Mouse (Mus musculus) MEL (cell line): ENCODE measurements around the gene Sgcg.

ENCODE experiments used
- CTCF ChIP-seq, 3 experiments: IDR thresholded peaks in 2 of 3; conservative IDR thresholded peaks in 1 of 3; 2 replicates each; pipeline ENCODE4 v1.5.1; 2011 to 2012; ENCODE audit warnings: low read length in 3 of 3, low read depth in 2 of 3, mild to moderate bottlenecking in 2 of 3, improper control_type of control experiment in 1 of 3, inconsistent platforms in 1 of 3, mixed read lengths in 1 of 3, moderate library complexity in 1 of 3; ENCODE audit not compliant: control insufficient read depth in 1 of 3, insufficient read depth in 1 of 3, poor library complexity in 1 of 3, severe bottlenecking in 1 of 3
- ELF1 ChIP-seq: IDR thresholded peaks from 2 replicates; pipeline ENCODE4 v1.6.1; 2014; ENCODE audit warnings: low read depth, mild to moderate bottlenecking, inconsistent platforms, low read length, improper control_type of control experiment, moderate library complexity
- EP300 ChIP-seq, 2 experiments: IDR thresholded peaks; 2 replicates each; pipeline ENCODE4 v1.6.1; 2011; ENCODE audit warnings: improper control_type of control experiment in 2 of 2, low read length in 2 of 2, low read depth in 1 of 2, mild to moderate bottlenecking in 1 of 2
- ETS1 ChIP-seq: IDR thresholded peaks from 2 replicates; pipeline ENCODE4 v1.6.1; 2012; ENCODE audit warnings: low read depth, mild to moderate bottlenecking, inconsistent platforms, low read length, improper control_type of control experiment, moderate library complexity
- GATA1 ChIP-seq: IDR thresholded peaks from 2 replicates; pipeline ENCODE4 v1.6.1; 2011; ENCODE audit warnings: low read depth, low read length, improper control_type of control experiment
- MAFK ChIP-seq: IDR thresholded peaks from 2 replicates; pipeline ENCODE4 v1.6.1; 2011; ENCODE audit warnings: low read depth, mild to moderate bottlenecking, low read length, improper control_type of control experiment, borderline replicate concordance
- MYB ChIP-seq: IDR thresholded peaks from 2 replicates; pipeline ENCODE4 v1.6.1; 2011; ENCODE audit warnings: mild to moderate bottlenecking, low read depth, low read length, improper control_type of control experiment
- POLR2A ChIP-seq, 2 experiments: IDR thresholded peaks; 2 replicates each; pipeline ENCODE4 v1.6.1; 2011 to 2012; ENCODE audit warnings: low read length in 2 of 2, mild to moderate bottlenecking in 2 of 2, control low read depth in 1 of 2, improper control_type of control experiment in 1 of 2, low read depth in 1 of 2, moderate library complexity in 1 of 2; ENCODE audit not compliant: control insufficient read depth in 1 of 2, insufficient read depth in 1 of 2, poor library complexity in 1 of 2
- POLR2AphosphoS5 ChIP-seq: IDR thresholded peaks from 2 replicates; pipeline ENCODE4 v1.6.1; 2012; ENCODE audit warnings: low read depth, borderline replicate concordance, mild to moderate bottlenecking, inconsistent platforms, low read length, moderate library complexity, mixed read lengths
- SMC3 ChIP-seq: IDR thresholded peaks from 2 replicates; pipeline ENCODE4 v1.6.1; 2011; ENCODE audit warnings: low read depth, low read length, improper control_type of control experiment
- TCF12 ChIP-seq: IDR thresholded peaks from 2 replicates; pipeline ENCODE4 v1.6.1; 2014; ENCODE audit warnings: low read depth, mild to moderate bottlenecking, inconsistent platforms, low read length, improper control_type of control experiment, moderate library complexity
- UBTF ChIP-seq: IDR thresholded peaks from 2 replicates; pipeline ENCODE4 v1.6.1; 2012; ENCODE audit warnings: low read depth, mild to moderate bottlenecking, inconsistent platforms, low read length, improper control_type of control experiment, moderate library complexity, borderline replicate concordance; ENCODE audit not compliant: insufficient read depth
- USF1 ChIP-seq: IDR thresholded peaks from 2 replicates; pipeline ENCODE4 v1.6.1; 2014; ENCODE audit warnings: low read depth, mild to moderate bottlenecking, inconsistent platforms, low read length, improper control_type of control experiment, moderate library complexity

DNA sequence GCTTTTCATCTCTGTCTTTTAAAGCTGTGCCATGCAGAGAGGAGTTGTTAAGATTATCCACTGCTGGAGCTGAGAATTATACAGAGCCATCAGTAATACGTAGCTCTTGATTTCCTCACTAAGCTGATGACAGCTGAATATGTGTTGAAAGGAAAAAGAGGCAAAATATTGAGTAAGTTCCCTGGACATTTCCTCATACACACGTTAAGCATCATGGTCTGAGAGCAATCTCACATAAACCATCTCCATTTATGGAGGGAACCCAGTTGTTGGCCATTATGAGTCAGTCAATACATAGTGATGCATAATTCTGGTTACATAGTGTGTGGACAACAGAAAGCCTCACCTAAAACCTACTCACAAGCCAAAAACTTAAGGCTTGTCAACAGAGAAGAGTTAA lies 44.1 kb upstream of the Sgcg start:
- no peak for TF ChIP-seq ELF1
- TF ChIP-seq POLR2AphosphoS5 = no peak
- no peak for TF ChIP-seq SMC3
- no peak for TF ChIP-seq POLR2A (IDR thresholded peaks at IDR 0.05; ENCODE audit: control insufficient read depth in 1 of 2, insufficient read depth in 1 of 2, low read depth in 1 of 2, low read length in 2 of 2, poor library complexity in 1 of 2)
- TF ChIP-seq TCF12 = no peak
- TF ChIP-seq GATA1 = no peak
- TF ChIP-seq UBTF = no peak
- no peak for TF ChIP-seq MYB
- TF ChIP-seq ETS1 = no peak
- TF ChIP-seq CTCF (IDR thresholded peaks at IDR 0.05 in 2 of 3, conservative IDR thresholded peaks at IDR 0.05 in 1 of 3; ENCODE audit: control insufficient read depth in 1 of 3, insufficient read depth in 1 of 3, low read depth in 2 of 3, low read length in 3 of 3, poor library complexity in 1 of 3, severe bottlenecking in 1 of 3) = no peak
- no peak for TF ChIP-seq MAFK
- no peak for TF ChIP-seq EP300 (IDR thresholded peaks at IDR 0.05; ENCODE audit: low read depth in 1 of 2, low read length in 2 of 2)
- TF ChIP-seq USF1 = no peak
